Mouse (Mus musculus) CH12.LX (cell line): ENCODE measurements around the gene Cfap58. TPM values are rescaled to one million over a fixed set of nuclear protein-coding genes. Genes with fewer than 3 reads are reported as not detected.
A peak's percentile ranks its signal among the peaks of the same experiment; 100 is the strongest.

Source experiments
- DNase-seq: peaks from one replicate; pipeline ENCODE4 v3.0.0-alpha.2; 2013; ENCODE audit errors: extremely low read depth
- H3K27ac ChIP-seq: 2 replicates; pipeline ENCODE4 v1.5.1; 2012; ENCODE audit warnings: low read depth, mild to moderate bottlenecking, control low read depth, moderate library complexity; ENCODE audit not compliant: insufficient read depth
- H3K27me3 ChIP-seq: replicated peaks from 2 replicates; pipeline ENCODE3; 2012; ENCODE audit warnings: inconsistent platforms
- H3K36me3 ChIP-seq, 2 experiments: replicated peaks in 1 of 2; 2 replicates each; pipeline versions ENCODE3 to v1.6.1; 2012; ENCODE audit warnings: inconsistent platforms in 1 of 2, low read length in 1 of 2, mild to moderate bottlenecking in 1 of 2, mixed read lengths in 1 of 2, moderate library complexity in 1 of 2; ENCODE audit not compliant: control insufficient read depth in 1 of 2, insufficient read depth in 1 of 2
- H3K4me1 ChIP-seq, 2 experiments: 2 replicates each; pipeline ENCODE4 v1.6.1; 2012; ENCODE audit warnings: inconsistent platforms in 1 of 2, moderate library complexity in 1 of 2; ENCODE audit not compliant: insufficient read depth in 2 of 2, control insufficient read depth in 1 of 2
- H3K4me2 ChIP-seq: 2 replicates; pipeline ENCODE4 v1.6.1; 2012; ENCODE audit warnings: low read depth, mild to moderate bottlenecking, control low read depth; ENCODE audit not compliant: poor library complexity, insufficient read depth, severe bottlenecking
- H3K4me3 ChIP-seq, 3 experiments: fragments of 150-350 bp in 1 of 3; sonication (generic) in 1 of 3; replicated peaks in 1 of 3; 2 replicates each; pipeline versions ENCODE3 to v1.5.1; 2011 to 2012; ENCODE audit warnings: low read depth in 2 of 3, low read length in 2 of 3, mild to moderate bottlenecking in 2 of 3, moderate library complexity in 2 of 3, control low read depth in 1 of 3, improper control_type of control experiment in 1 of 3, inconsistent platforms in 1 of 3, mixed read lengths in 1 of 3; ENCODE audit not compliant: poor library complexity in 1 of 3
- H3K79me2 ChIP-seq: replicated peaks from 2 replicates; pipeline ENCODE4 v1.6.1; 2012; ENCODE audit warnings: mild to moderate bottlenecking, moderate library complexity; ENCODE audit not compliant: control insufficient read depth, poor library complexity, insufficient read depth, severe bottlenecking; ENCODE audit errors: extremely low read depth
- H3K9ac ChIP-seq: 2 replicates; pipeline ENCODE4 v1.6.1; 2012; ENCODE audit warnings: low read depth, mild to moderate bottlenecking, control low read depth, moderate library complexity; ENCODE audit not compliant: insufficient read depth
- H3K9me3 ChIP-seq: replicated peaks from 2 replicates; pipeline ENCODE3; 2012; ENCODE audit warnings: low read length, inconsistent platforms, mixed read lengths
- CHD1 ChIP-seq: IDR thresholded peaks from 2 replicates; pipeline ENCODE4 v1.6.1; 2012; ENCODE audit warnings: low read depth, low read length, improper control_type of control experiment, inconsistent platforms
- CHD2 ChIP-seq: IDR thresholded peaks from 2 replicates; pipeline ENCODE4 v1.6.1; 2011; ENCODE audit warnings: low read length, improper control_type of control experiment
- CTCF ChIP-seq, 2 experiments: IDR thresholded peaks in 1 of 2; conservative IDR thresholded peaks in 1 of 2; 2 replicates each; pipeline ENCODE4 v1.5.1; 2011 to 2012; ENCODE audit warnings: low read depth in 2 of 2, low read length in 2 of 2, improper control_type of control experiment in 1 of 2, inconsistent platforms in 1 of 2, mild to moderate bottlenecking in 1 of 2, moderate library complexity in 1 of 2
- JUND ChIP-seq: conservative IDR thresholded peaks from 2 replicates; pipeline ENCODE4 v1.6.1; 2011; ENCODE audit warnings: low read depth, low read length, improper control_type of control experiment
- MYC ChIP-seq: IDR thresholded peaks from 2 replicates; pipeline ENCODE4 v1.6.1; 2011; ENCODE audit warnings: low read depth, mild to moderate bottlenecking, improper control_type of control experiment, low read length
- NELFE ChIP-seq: IDR thresholded peaks from 2 replicates; pipeline ENCODE4 v1.6.1; 2011; ENCODE audit warnings: low read depth, low read length, improper control_type of control experiment
- POLR2AphosphoS2 ChIP-seq: IDR thresholded peaks from 2 replicates; pipeline ENCODE4 v1.6.1; 2011; ENCODE audit warnings: low read depth, low read length, improper control_type of control experiment
- RAD21 ChIP-seq: IDR thresholded peaks from 2 replicates; pipeline ENCODE4 v1.6.1; 2011; ENCODE audit warnings: low read depth, mild to moderate bottlenecking, low read length, improper control_type of control experiment, moderate library complexity
- SIN3A ChIP-seq: IDR thresholded peaks from 2 replicates; pipeline ENCODE4 v1.6.1; 2012; ENCODE audit warnings: low read length, improper control_type of control experiment, inconsistent platforms
- SMC3 ChIP-seq: IDR thresholded peaks from 2 replicates; pipeline ENCODE4 v1.6.1; 2011; ENCODE audit warnings: low read depth, low read length, improper control_type of control experiment
- TBP ChIP-seq: conservative IDR thresholded peaks from 2 replicates; pipeline ENCODE4 v1.6.1; 2011; ENCODE audit warnings: low read depth, low read length, improper control_type of control experiment
- USF1 ChIP-seq: IDR thresholded peaks from 2 replicates; pipeline ENCODE4 v1.6.1; 2014; ENCODE audit warnings: low read depth, mild to moderate bottlenecking, inconsistent platforms, low read length, improper control_type of control experiment
- ZC3H11A ChIP-seq: IDR thresholded peaks from 2 replicates; pipeline ENCODE4 v1.6.1; 2012; ENCODE audit warnings: low read depth, mild to moderate bottlenecking, inconsistent platforms, low read length, improper control_type of control experiment
- ZKSCAN1 ChIP-seq: IDR thresholded peaks from 2 replicates; pipeline ENCODE4 v1.6.1; 2012; ENCODE audit warnings: low read depth, inconsistent platforms, low read length, improper control_type of control experiment, borderline replicate concordance
- dilution Hi-C: fragments of 300-500 bp; cut with MboI; formaldehyde crosslinking; loops from 2 replicates; pipeline ENCODE4 v1.14.3; 2020; ENCODE audit warnings: low sequenced_read_pairs; ENCODE audit not compliant: extremely low pct_unique_long_range_greater_than_20kb, extremely low pct_ligation_motif_present
- in situ Hi-C: fragments of 300-500 bp; cut with MboI; formaldehyde crosslinking; loops from 3 replicates; pipeline ENCODE4 v1.14.3; 2019; ENCODE audit warnings: low sequenced_read_pairs, low pct_ligation_motif_present, low pct_unique_long_range_greater_than_20kb, mixed read lengths
- polyA plus RNA-seq: library from polyadenylated mRNA; unstranded; fragments of >175 nt; gene quantifications from 2 replicates; pipeline ENCODE4 v1.2.1, GENCODE M21; 2012; ENCODE audit warnings: low read depth; ENCODE audit not compliant: insufficient read length
- total RNA-seq, 2 experiments: library from RNA; depleted of rRNA; stranded (reverse); fragments of 300-350 nt in 1 of 2; fragments of >200 nt in 1 of 2; gene quantifications; 2 replicates each; pipeline ENCODE4 v1.2.3; 2012 to 2014

The Cfap58 gene
- total and polyA plus RNA-seq, 3 experiments: 0.13 to 0.27 TPM; not detected in 1

- Histone ChIP-seq H3K9me3 (peaks cover 2% of the 10 kb centered on the region), H3K27me3 (no peaks in the 10 kb centered on the region), H3K4me1 (no peaks in the 10 kb centered on the region), H3K27ac (no peak overlapping the region), H3K9ac (no peak overlapping the region), H3K4me3 (no peak overlapping the region), H3K79me2 (no peaks in the 10 kb centered on the region), H3K4me2 (no peak overlapping the region), H3K36me3 (no peaks in the 10 kb centered on the region)
- no peak for DNase-seq
- in situ Hi-C loops (loop anchor here (25.0 kb wide), 1 partner anchor 267 kb away; no protein-coding TSS in a partner anchor), dilution Hi-C loops (no loop called here)
- TF ChIP-seq NELFE (no peak), SIN3A (no peak), CHD1 (no peak), SMC3 (no peak), TBP (no peak), USF1 (no peak), CHD2 (no peak), POLR2AphosphoS2 (no peak)
Measured at GRCm38 (mm10) chr19:47929043-47929442, 8.4 kb upstream of the Cfap58 start.

- Histone ChIP-seq H3K27me3 (no peaks in the 10 kb centered on the region), H3K4me3 (no peak overlapping the region), H3K9me3 (no peaks in the 10 kb centered on the region), H3K9ac (no peak overlapping the region), H3K4me2 (no peak overlapping the region), H3K4me1 (peaks cover 4 to 18% of the 10 kb centered on the region in 2 experiments; a peak in 2 of 4 replicates), H3K36me3 (no peaks in the 10 kb centered on the region), H3K79me2 (no peaks in the 10 kb centered on the region), H3K27ac (no peak overlapping the region)
- dilution Hi-C loops (no loop called here), in situ Hi-C loops (loop anchor here (5.0 to 25.0 kb wide), 2 partner anchors 50 to 270 kb away; no protein-coding TSS in a partner anchor)
- TF ChIP-seq MYC: no peak
- peak; percentile 94 for TF ChIP-seq ZKSCAN1
- TF ChIP-seq SMC3: peak; percentile 90
- peak; percentile 56 for TF ChIP-seq ZC3H11A
- TF ChIP-seq CTCF (conservative IDR thresholded peaks at IDR 0.05 in 1 of 2, IDR thresholded peaks at IDR 0.05 in 1 of 2; ENCODE audit: low read depth in 2 of 2, low read length in 2 of 2): peak; percentile 70 to 98
- TF ChIP-seq NELFE: peak; percentile 19; the same call in 1 of the 2 replicates
- TF ChIP-seq JUND: 0 out of 2 replicates have a peak, but pooled peaks have one; percentile 23
- no peak for TF ChIP-seq SIN3A
- TF ChIP-seq RAD21: peak; percentile 96
- peak; percentile 68 for DNase-seq
Measured at GRCm38 (mm10) chr19:47931982-47932638, 5.4 kb upstream of the Cfap58 start.
